Mouse (Mus musculus): Measurements from ENCODE around the gene Keap1.

Keap1 gene

DNA sequence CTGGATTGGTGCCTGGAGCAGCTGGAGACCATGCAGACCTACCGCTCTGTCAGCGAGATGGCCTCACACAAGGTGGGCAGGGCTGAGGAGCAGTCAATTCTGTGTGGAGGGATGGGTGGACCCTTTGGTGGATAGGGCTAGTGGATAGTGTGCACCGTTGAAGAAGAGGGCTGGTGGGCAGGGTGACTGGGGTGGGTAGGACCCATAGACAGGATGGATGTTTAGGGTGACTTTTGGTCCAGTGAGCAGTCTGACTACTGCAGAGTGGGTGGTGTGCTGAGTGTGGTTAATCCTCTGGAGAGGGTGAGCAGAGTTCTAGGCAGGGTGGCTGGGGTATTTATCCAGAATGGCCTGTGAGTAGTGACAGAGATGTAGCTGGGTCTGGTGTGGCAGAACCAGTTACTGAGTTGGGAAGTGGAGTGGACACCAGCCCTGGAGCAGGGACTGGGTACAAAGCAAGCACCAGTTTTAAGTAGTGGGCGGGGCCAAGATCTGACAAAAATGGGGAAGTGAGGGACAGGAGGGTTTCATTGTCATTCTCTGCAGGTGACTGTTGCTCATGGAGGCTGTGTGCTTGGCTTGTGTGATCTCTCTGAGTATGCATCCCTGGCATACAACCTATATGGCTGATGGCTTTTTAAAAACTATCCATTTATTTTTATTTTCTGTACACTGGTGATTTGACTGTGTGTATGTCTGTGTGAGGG is 44.2 kb downstream of the Keap1 start:
- no peak for DNase-seq

DNA sequence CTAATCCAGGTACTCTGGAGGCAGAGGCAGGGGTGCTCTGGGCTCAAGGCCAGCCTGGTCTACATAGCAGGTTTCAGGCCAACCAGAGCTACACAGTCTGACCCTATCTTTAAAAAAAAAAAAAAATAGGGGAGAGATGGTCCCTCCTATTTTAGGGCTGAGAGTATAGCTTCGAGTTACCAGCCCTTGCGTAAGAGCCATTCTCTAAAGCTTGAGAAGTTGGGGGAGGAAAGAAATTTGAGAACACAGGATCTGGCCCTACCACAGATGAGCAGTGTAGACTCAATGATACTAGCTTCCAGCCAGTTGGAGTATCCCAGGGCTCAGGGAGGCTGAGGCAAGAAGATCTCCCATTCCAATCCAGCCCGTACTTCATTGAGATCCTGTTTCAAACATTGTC is 45.4 kb downstream of the Keap1 start:
- DNase-seq, result no peak

DNA sequence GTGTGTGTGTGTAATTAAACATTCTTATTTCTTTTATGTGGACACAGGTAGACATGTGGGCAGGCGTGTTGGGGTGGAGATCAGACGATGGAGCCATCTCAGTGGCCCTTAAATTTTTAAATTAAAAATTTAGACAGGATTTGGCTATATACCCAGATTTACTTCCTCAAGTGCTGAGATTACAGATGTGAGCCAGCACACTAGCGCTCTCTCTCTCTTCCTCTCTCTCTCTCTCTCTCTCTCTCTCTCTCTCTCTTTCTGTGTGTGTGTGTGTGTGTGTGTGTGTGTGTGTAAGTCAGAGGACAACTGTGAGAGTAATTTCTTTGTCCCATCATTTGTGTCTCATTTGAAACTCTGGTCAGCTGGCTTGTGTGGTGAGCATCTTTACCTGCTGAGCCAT is 48.5 kb downstream of the Keap1 start:
- DNase-seq, result no peak

DNA sequence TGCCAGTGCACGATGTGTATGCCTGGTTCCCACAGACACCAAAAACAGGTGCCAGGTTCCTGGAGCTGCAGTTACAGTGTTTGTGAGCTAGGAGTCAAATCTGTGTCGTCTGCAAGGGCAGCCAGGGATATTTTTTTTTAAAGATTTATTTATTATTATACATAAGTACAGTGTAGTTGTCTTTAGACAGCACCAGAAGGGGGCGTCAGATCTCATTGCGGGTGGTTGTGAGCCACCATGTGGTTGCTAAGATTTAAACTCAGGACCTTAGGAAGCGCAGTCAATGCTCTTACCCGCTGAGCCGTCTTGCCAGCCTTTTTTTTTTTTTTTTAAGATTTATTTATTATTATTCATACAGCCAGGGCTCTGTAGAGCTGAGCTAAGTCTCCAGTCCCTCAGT is 49.3 kb downstream of the Keap1 start:
- no peak for DNase-seq

DNA sequence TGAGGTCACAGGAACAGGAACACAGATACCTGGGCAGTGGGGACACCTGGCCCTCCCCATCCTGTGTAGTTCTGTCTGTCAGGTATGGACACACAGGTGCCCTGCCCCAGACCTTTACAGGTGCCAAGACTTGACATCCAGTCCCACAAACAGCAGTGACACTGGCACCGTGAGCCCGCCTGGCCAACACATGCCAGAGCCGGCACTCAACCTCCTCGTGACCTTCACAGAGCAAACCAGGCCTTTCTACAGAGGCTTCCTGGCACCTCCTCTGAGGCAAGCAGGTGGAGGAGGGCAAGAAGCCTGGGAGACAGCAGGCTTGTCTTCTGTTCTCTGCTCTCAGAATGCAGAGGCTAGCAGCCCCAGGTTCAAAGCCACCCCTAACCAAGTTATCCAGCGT is 53.7 kb downstream of the Keap1 start:
- no peak for DNase-seq

GRCm38 (mm10) chr9:21184733-21185132 is 54.4 kb downstream of the Keap1 start:
- peak; percentile 58 for DNase-seq

DNA sequence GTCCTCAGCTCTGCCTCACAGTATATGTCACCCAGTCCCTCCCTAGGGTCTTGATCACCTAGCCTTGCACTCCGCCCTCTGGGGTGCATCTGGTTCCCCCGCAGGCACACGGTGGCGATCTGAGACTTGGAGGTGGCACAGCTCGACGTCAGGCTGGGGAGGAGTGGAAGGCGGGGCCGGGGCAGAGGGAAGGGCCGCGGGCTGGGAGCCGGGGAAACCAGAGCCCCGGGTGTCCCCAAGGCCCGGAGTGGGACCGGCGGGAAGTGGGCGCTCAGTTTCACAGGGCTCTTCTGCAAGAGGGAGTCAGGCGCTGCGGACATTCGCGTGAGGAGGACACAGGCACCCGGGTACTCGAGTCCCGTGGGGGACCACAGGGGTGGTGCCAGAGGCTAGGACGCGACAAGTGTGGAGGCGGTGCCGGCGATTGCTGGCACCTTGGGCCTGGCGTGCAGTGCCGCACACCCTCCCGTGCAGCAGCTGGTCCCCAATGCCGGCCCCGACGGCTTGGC is 55.2 kb downstream of the Keap1 start:
- DNase-seq, result peak; percentile 62

- no peak for DNase-seq
These were observed 55.7 kb downstream of the Keap1 start for GRCm38 (mm10) chr9:21183421-21183820.

DNA sequence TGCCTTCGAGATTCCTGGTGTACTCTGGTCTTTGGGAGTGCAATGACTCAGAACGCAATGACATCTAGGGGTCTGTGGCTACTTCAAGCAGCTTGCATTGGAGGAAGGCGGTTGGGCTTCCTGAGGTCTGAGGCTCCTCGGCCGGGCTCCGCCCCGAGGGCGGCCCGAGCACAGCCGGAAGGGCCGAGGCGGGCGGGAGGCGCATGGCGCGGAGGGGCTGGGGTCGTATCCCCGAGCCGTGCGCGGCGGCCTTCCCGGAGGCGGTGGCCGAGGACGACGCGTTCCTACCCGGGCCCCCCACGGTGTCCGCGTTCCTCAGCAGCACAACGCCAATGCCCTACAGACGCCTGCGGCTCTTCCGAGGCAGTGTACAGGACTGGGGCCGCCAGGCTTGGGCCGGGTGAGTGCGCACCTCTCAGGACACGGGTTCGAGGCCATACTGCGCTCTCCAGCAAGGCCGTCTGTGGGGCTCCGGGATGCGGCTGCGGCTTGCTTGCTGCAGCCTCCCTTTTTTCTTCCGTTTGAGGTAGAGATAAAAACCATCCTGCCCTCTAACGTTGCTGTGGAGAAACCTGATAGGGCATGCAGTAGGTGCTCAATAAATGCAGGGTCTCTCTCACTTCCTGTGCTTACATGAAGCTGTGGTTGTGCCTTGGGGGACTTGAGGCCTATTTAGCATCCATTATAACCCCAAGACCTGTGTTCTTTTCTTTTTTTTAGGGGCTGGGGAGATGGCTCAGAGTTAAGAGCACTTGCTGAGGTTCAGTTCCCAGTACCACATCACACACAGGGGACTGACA is 57.5 kb downstream of the Keap1 start:
- DNase-seq, result no peak

- no peak for DNase-seq
These were observed 58.3 kb downstream of the Keap1 start for GRCm38 (mm10) chr9:21180841-21181240.

- no peak for DNase-seq
These were observed 58.8 kb downstream of the Keap1 start for GRCm38 (mm10) chr9:21180402-21180801.

Data from kidney, adult 11 months (tissue).